Mouse (Mus musculus) right cerebral cortex, postnatal 4 days (tissue): Measurements from ENCODE around the gene Incenp.
"Not testable (repeated sequence)": the region's sequence is repeated elsewhere in the genome, so short reads cannot be mapped to it uniquely, and the experiment has no call there.

ENCODE experiments used
- DNase-seq: peaks from one replicate; pipeline ENCODE4 v3.0.0-alpha.2; 2022

The Incenp gene

GRCm38 (mm10) chr19:9899072-9899779 is at the start of gene Incenp:
Incenp (minus strand) TSS chr19:9899551.
- peak; percentile 79 for DNase-seq

- DNase-seq: no peak
Observed at GRCm38 (mm10) chr19:9946986-9947385, 47.6 kb upstream of the Incenp start.

- DNase-seq: no peak
Observed at GRCm38 (mm10) chr19:9945800-9946564, 46.6 kb upstream of the Incenp start.

GRCm38 (mm10) chr19:9942539-9943533 is 43.5 kb upstream of the Incenp start:
- no peak for DNase-seq

- no peak for DNase-seq
Observed at GRCm38 (mm10) chr19:9941809-9942208, 42.5 kb upstream of the Incenp start.

- no peak for DNase-seq
Observed at GRCm38 (mm10) chr19:9940903-9941302, 41.6 kb upstream of the Incenp start.

GRCm38 (mm10) chr19:9939841-9940240 is 40.5 kb upstream of the Incenp start:
- DNase-seq: no peak

GRCm38 (mm10) chr19:9938824-9939303 is 39.5 kb upstream of the Incenp start:
- DNase-seq: no peak

GRCm38 (mm10) chr19:9938156-9938823 is 38.9 kb upstream of the Incenp start:
- DNase-seq: no peak

- no peak for DNase-seq
Observed at GRCm38 (mm10) chr19:9937428-9937827, 38.1 kb upstream of the Incenp start.

GRCm38 (mm10) chr19:9936579-9936978 is 37.2 kb upstream of the Incenp start:
- DNase-seq: no peak

GRCm38 (mm10) chr19:9933908-9934307 is 34.6 kb upstream of the Incenp start:
- no peak for DNase-seq

GRCm38 (mm10) chr19:9931167-9931607 is 31.8 kb upstream of the Incenp start:
- DNase-seq: not testable (repeated sequence)

GRCm38 (mm10) chr19:9928089-9928488 is 28.7 kb upstream of the Incenp start:
- DNase-seq: no peak

GRCm38 (mm10) chr19:9924769-9925272 is 25.5 kb upstream of the Incenp start:
- DNase-seq: no peak

- DNase-seq: no peak
Observed at GRCm38 (mm10) chr19:9924034-9924768, 24.9 kb upstream of the Incenp start.

GRCm38 (mm10) chr19:9923048-9923447 is 23.7 kb upstream of the Incenp start:
- DNase-seq: no peak

- peak; percentile 23 for DNase-seq
Observed at GRCm38 (mm10) chr19:9922228-9922627, 22.9 kb upstream of the Incenp start.

GRCm38 (mm10) chr19:9920835-9921784 is 21.8 kb upstream of the Incenp start:
- peak; percentile 38 for DNase-seq
